Mouse (Mus musculus): ENCODE results near the gene Srpr. TPM values are rescaled to one million over a fixed set of nuclear protein-coding genes. Genes with fewer than 3 reads are reported as not detected.

Srpr gene
- polyA plus RNA-seq, 1 experiment from 2014 or later, result 51.5 TPM

- Histone ChIP-seq H3K4me3 (ENCODE audit: low read depth, low read length) (peak overlapping the region; percentile 73), H3K27me3 (ENCODE audit: control insufficient read depth, insufficient read depth, low read depth, low read length) (no peaks in the 10 kb centered on the region), H3K36me3 (ENCODE audit: control insufficient read depth, insufficient read depth) (peaks cover 5% of the 10 kb centered on the region; the same call in 1 of the 2 replicates), H3K9me3 (replicated peaks; ENCODE audit: control insufficient read depth, low read length) (no peaks in the 10 kb centered on the region), H3K4me1 (ENCODE audit: control insufficient read depth, low read depth, low read length) (peaks cover 15% of the 10 kb centered on the region), H3K4me2 (ENCODE audit: low read depth, low read length) (peak overlapping the region; percentile 90), H3K27ac (ENCODE audit: low read length) (no peak overlapping the region), H3K9ac (ENCODE audit: low read depth, low read length) (peak overlapping the region; percentile 82)
- peak; percentile 44 for ATAC-seq (ENCODE audit: low read depth)
- 19% methylated on average over 9 of the region's 9 CpGs for whole genome bisulfite sequencing (ENCODE audit: insufficient replicate concordance)
These were observed 620 bp downstream of the Srpr start for GRCm38 (mm10) chr9:35200529-35201060.

GRCm38 (mm10) chr9:35203536-35203935 lies 3.6 kb downstream of the Srpr start:
- Histone ChIP-seq H3K4me3 (ENCODE audit: low read depth, low read length) (no peak overlapping the region), H3K36me3 (ENCODE audit: control insufficient read depth, insufficient read depth) (peaks cover 26% of the 10 kb centered on the region), H3K9ac (ENCODE audit: low read depth, low read length) (no peak overlapping the region), H3K4me1 (ENCODE audit: control insufficient read depth, low read depth, low read length) (peaks cover 15% of the 10 kb centered on the region), H3K9me3 (replicated peaks; ENCODE audit: control insufficient read depth, low read length) (no peaks in the 10 kb centered on the region), H3K27me3 (ENCODE audit: control insufficient read depth, insufficient read depth, low read depth, low read length) (no peaks in the 10 kb centered on the region), H3K27ac (ENCODE audit: low read length) (no peak overlapping the region), H3K4me2 (ENCODE audit: low read depth, low read length) (no peak overlapping the region)
- WGBS (ENCODE audit: insufficient replicate concordance), result 24% methylated on average over 3 of the region's 3 CpGs
- ATAC-seq (ENCODE audit: low read depth), result no peak

DNA sequence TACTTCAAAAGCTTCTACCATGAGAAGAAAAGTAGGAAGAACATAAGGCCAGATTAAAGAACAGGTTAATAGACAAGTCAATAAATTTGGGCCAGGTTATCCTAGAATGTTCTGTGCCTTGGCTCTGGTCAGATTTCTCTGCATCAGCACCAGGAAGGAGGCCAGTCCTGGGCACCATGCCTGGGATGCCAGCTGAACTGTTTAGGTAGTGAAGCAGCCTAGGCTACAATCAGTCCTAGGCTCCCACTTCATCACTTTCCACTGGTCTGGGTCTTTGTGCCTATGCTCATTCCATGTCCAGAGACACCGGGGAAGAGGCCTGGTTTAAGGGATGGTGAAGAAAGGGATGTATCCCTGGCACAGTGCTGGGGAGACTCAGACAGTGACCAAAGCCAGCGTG lies 4.4 kb downstream of the Srpr start:
- H3K4me2 ChIP-seq (ENCODE audit: low read depth, low read length), result no peak overlapping the region
- H3K27ac ChIP-seq (ENCODE audit: low read length), result no peak overlapping the region
- H3K27me3 ChIP-seq (ENCODE audit: control insufficient read depth, insufficient read depth, low read depth, low read length), result no peaks in the 10 kb centered on the region
- ATAC-seq (ENCODE audit: low read depth), result no peak
- peaks cover 12% of the 10 kb centered on the region for H3K4me1 ChIP-seq (ENCODE audit: control insufficient read depth, low read depth, low read length)
- H3K36me3 ChIP-seq (ENCODE audit: control insufficient read depth, insufficient read depth), result peaks cover 30% of the 10 kb centered on the region
- H3K4me3 ChIP-seq (ENCODE audit: low read depth, low read length), result no peak overlapping the region
- WGBS (ENCODE audit: insufficient replicate concordance), result 79% methylated on average over 2 of the region's 2 CpGs
- H3K9me3 ChIP-seq (replicated peaks; ENCODE audit: control insufficient read depth, low read length), result no peaks in the 10 kb centered on the region
- H3K9ac ChIP-seq (ENCODE audit: low read depth, low read length), result no peak overlapping the region

GRCm38 (mm10) chr9:35210542-35211474 lies 10.8 kb downstream of the Srpr start, which contains the start of gene Foxred1:
Gene Foxred1 (minus strand): TSS chr9:35211055.
- H3K4me1 ChIP-seq (ENCODE audit: control insufficient read depth, low read depth, low read length), result peaks cover 17% of the 10 kb centered on the region
- peak within 1 kb of the TSS; percentile 99 for H3K4me2 ChIP-seq (ENCODE audit: low read depth, low read length)
- H3K27ac ChIP-seq (ENCODE audit: low read length), result peak within 1 kb of the TSS; percentile 78
- peak within 1 kb of the TSS; percentile 98 for H3K4me3 ChIP-seq (ENCODE audit: low read depth, low read length)
- WGBS (ENCODE audit: insufficient replicate concordance), result under 1% methylated on average over 72 of the region's 72 CpGs
- H3K9me3 ChIP-seq (replicated peaks; ENCODE audit: control insufficient read depth, low read length), result no peaks in the 10 kb centered on the region
- peak within 1 kb of the TSS; percentile 89 for H3K9ac ChIP-seq (ENCODE audit: low read depth, low read length)
- peaks cover 51% of the 10 kb centered on the region for H3K36me3 ChIP-seq (ENCODE audit: control insufficient read depth, insufficient read depth)
- peak; percentile 99 for ATAC-seq (ENCODE audit: low read depth)
- H3K27me3 ChIP-seq (ENCODE audit: control insufficient read depth, insufficient read depth, low read depth, low read length), result no peaks in the 10 kb centered on the region

DNA sequence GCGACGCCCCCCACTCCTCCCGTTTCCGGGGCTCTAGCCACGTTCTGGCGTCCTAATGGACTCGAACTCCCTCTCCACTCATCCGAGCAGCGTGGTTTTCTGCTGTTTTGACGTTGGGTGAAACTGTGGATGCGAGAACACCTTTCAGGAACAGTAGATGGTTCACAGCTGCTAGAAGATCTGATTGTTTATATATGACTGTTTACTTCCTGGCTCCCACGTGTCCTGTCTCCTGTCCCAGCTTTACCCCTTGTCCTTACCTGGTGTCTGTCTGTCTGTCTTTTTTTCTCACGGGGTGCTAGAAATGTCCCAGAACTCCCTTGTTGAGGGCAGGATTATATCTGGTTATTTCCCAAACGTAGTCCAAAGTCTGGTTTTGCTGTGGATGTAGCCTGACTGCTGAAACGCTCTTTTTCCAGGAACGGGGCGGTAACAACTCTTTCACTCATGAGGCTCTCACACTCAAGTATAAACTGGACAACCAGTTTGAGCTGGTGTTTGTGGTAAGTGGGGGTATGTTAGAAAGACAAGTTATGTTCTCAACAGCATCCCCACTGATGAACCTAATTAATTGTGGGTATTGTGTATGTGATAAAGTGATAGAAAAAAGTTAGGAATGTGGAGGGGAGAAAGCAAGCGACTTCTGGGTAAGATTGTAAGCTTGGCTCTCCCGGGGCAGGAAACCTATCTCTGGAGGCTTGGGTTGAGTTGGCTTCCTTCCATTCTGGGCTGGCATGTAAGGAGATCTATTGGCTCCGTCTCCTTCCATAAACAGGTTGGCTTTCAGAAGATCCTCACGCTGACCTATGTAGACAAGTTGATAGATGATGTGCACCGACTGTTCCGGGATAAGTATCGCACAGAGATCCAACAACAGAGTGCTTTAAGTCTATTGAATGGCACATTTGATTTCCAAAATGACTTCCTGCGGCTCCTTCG lies 11.9 kb downstream of the Srpr start:
- Histone ChIP-seq H3K27me3 (ENCODE audit: control insufficient read depth, insufficient read depth, low read depth, low read length) (no peaks in the 10 kb centered on the region), H3K27ac (ENCODE audit: low read length) (peak overlapping the region; percentile 78), H3K4me2 (ENCODE audit: low read depth, low read length) (peak overlapping the region; percentile 91), H3K9me3 (replicated peaks; ENCODE audit: control insufficient read depth, low read length) (no peaks in the 10 kb centered on the region), H3K9ac (ENCODE audit: low read depth, low read length) (peak overlapping the region; percentile 89), H3K4me3 (ENCODE audit: low read depth, low read length) (peak overlapping the region; percentile 98), H3K4me1 (ENCODE audit: control insufficient read depth, low read depth, low read length) (peaks cover 17% of the 10 kb centered on the region), H3K36me3 (ENCODE audit: control insufficient read depth, insufficient read depth) (peaks cover 46% of the 10 kb centered on the region)
- ATAC-seq (ENCODE audit: low read depth), result no peak
- WGBS (ENCODE audit: insufficient replicate concordance), result 29% methylated on average over 26 of the region's 26 CpGs

GRCm38 (mm10) chr9:35217963-35218362 lies 18.0 kb downstream of the Srpr start:
- Histone ChIP-seq H3K27ac (ENCODE audit: low read length) (no peak overlapping the region), H3K9ac (ENCODE audit: low read depth, low read length) (no peak overlapping the region), H3K4me1 (ENCODE audit: control insufficient read depth, low read depth, low read length) (no peaks in the 10 kb centered on the region), H3K9me3 (replicated peaks; ENCODE audit: control insufficient read depth, low read length) (no peaks in the 10 kb centered on the region), H3K4me3 (ENCODE audit: low read depth, low read length) (no peak overlapping the region), H3K4me2 (ENCODE audit: low read depth, low read length) (no peak overlapping the region), H3K36me3 (ENCODE audit: control insufficient read depth, insufficient read depth) (peaks cover 31% of the 10 kb centered on the region), H3K27me3 (ENCODE audit: control insufficient read depth, insufficient read depth, low read depth, low read length) (no peaks in the 10 kb centered on the region)
- 51% methylated on average over 1 of the region's 1 CpGs for WGBS (ENCODE audit: insufficient replicate concordance)
- no peak for ATAC-seq (ENCODE audit: low read depth)

DNA sequence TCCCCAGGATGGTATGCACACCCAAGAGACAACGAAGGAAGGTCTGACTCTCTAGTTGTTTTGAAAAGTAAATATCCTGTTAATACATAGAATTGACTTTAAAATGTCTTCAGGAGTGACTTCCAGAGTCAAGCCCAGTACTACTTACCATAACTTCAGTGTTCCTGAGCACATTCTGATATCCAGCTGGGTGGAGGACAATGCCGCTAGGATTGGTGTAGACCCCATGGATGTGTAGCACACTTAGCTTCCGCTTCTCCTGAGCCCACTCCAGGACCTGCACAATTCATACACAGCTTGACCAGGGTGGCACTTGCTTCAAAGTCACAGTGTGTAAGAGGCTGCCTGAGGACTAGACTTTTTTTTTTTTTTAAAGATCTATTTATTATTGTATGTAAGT lies 23.5 kb downstream of the Srpr start:
- H3K4me1 ChIP-seq (ENCODE audit: control insufficient read depth, low read depth, low read length), result no peaks in the 10 kb centered on the region
- H3K27ac ChIP-seq (ENCODE audit: low read length), result no peak overlapping the region
- H3K4me2 ChIP-seq (ENCODE audit: low read depth, low read length), result no peak overlapping the region
- no peaks in the 10 kb centered on the region for H3K9me3 ChIP-seq (replicated peaks; ENCODE audit: control insufficient read depth, low read length)
- H3K27me3 ChIP-seq (ENCODE audit: control insufficient read depth, insufficient read depth, low read depth, low read length), result no peaks in the 10 kb centered on the region
- WGBS (ENCODE audit: insufficient replicate concordance), result 84% methylated on average over 3 of the region's 3 CpGs
- H3K4me3 ChIP-seq (ENCODE audit: low read depth, low read length), result no peak overlapping the region
- no peak for ATAC-seq (ENCODE audit: low read depth)
- H3K36me3 ChIP-seq (ENCODE audit: control insufficient read depth, insufficient read depth), result peaks cover 4% of the 10 kb centered on the region
- no peak overlapping the region for H3K9ac ChIP-seq (ENCODE audit: low read depth, low read length)

DNA sequence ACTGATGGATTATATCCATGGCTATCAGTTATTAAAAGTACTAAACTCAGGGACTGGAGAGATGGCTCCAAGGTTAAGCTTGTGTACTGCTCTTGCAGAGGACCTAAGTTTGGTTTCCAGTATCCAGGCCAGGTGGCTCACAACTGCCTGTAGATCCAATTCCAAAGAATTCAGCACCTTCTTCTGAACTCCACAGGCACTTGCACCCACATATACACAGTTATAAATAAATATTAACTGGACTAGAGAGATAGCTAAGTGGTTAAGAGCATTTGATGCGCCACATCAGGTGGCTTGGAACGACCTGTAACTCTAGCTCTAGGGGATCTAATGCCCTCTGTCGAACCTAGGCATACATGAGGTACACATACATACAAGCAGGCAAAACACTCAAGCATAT lies 28.7 kb downstream of the Srpr start:
- H3K9me3 ChIP-seq (replicated peaks; ENCODE audit: control insufficient read depth, low read length), result no peaks in the 10 kb centered on the region
- no peaks in the 10 kb centered on the region for H3K4me1 ChIP-seq (ENCODE audit: control insufficient read depth, low read depth, low read length)
- H3K27me3 ChIP-seq (ENCODE audit: control insufficient read depth, insufficient read depth, low read depth, low read length), result no peaks in the 10 kb centered on the region
- no peak overlapping the region for H3K4me3 ChIP-seq (ENCODE audit: low read depth, low read length)
- 75% methylated on average over 3 of the region's 3 CpGs for WGBS (ENCODE audit: insufficient replicate concordance)
- no peak overlapping the region for H3K27ac ChIP-seq (ENCODE audit: low read length)
- no peak for ATAC-seq (ENCODE audit: low read depth)
- H3K4me2 ChIP-seq (ENCODE audit: low read depth, low read length), result no peak overlapping the region
- no peak overlapping the region for H3K9ac ChIP-seq (ENCODE audit: low read depth, low read length)
- no peaks in the 10 kb centered on the region for H3K36me3 ChIP-seq (ENCODE audit: control insufficient read depth, insufficient read depth)

Measured in liver, embryonic 16.5 days (tissue).